ENCODE assay signal across 22 mouse cellular contexts in genomic region chr19:44132917-44133316, GRCm38 (mm10). TPM values are rescaled to one million over a fixed set of nuclear protein-coding genes. Genes with fewer than 3 reads are reported as not detected.
"Had no signal": no experiment of that assay in that cellular context is flagged by ENCODE, and none has a peak within 500 bp of the region (broad histone marks: within the 10 kb centered on the region; RNA-seq: fewer than 3 reads in every experiment).

No protein-coding gene starts in this region.

- H3K27ac ChIP-seq: neural tube, embryonic 12.5 days; neural tube, embryonic 13.5 days; neural tube, embryonic 15.5 days; stomach, embryonic 15.5 days; stomach, postnatal 0 days had no signal

- H3K9me3 ChIP-seq: neural tube, embryonic 12.5 days; neural tube, embryonic 13.5 days; neural tube, embryonic 15.5 days; stomach, embryonic 15.5 days had no signal

- H3K4me3 ChIP-seq: neural tube, embryonic 12.5 days; neural tube, embryonic 13.5 days; neural tube, embryonic 15.5 days; stomach, embryonic 15.5 days had no signal

- H3K27me3 ChIP-seq: neural tube, embryonic 12.5 days; neural tube, embryonic 13.5 days; neural tube, embryonic 15.5 days; stomach, embryonic 15.5 days had no signal

- H3K9ac ChIP-seq: neural tube, embryonic 12.5 days; neural tube, embryonic 13.5 days; neural tube, embryonic 15.5 days; stomach, embryonic 15.5 days had no signal

- DNase-seq: retina, postnatal 1 day; right cerebral cortex, adult 18-20 months; right cerebral cortex, postnatal 14 days; right cerebral cortex, postnatal 25 days; right cerebral cortex, postnatal 4 days; spleen, adult 18-20 months; thymus, adult 18-20 months; thymus, adult 2 months; thymus, postnatal 14 days; thymus, postnatal 25 days; thymus, postnatal 36 days; thymus, postnatal 4 days had no signal

- H3K4me2 ChIP-seq: neural tube, embryonic 12.5 days; neural tube, embryonic 13.5 days; neural tube, embryonic 15.5 days; stomach, embryonic 15.5 days had no signal

RNA-seq across cellular contexts. Expression of gene Pkd2l1, which starts 59.3 kb away (rescaled TPM):
- total RNA-seq: neutrophil, adult 5-6 weeks had no signal
- polyA plus RNA-seq: spleen, adult 2 months; stomach, embryonic 14.5 days; stomach, embryonic 15.5 days; stomach, embryonic 16.5 days; stomach, postnatal 0 days; urinary bladder, adult 2 months had no signal
